Mouse (Mus musculus): ENCODE data around the gene Aqp8. TPM values are rescaled to one million over a fixed set of nuclear protein-coding genes. Genes with fewer than 3 reads are reported as not detected.

Aqp8 gene
- polyA plus RNA-seq, 1 experiment from 2014 or later = 0.31 TPM

DNA sequence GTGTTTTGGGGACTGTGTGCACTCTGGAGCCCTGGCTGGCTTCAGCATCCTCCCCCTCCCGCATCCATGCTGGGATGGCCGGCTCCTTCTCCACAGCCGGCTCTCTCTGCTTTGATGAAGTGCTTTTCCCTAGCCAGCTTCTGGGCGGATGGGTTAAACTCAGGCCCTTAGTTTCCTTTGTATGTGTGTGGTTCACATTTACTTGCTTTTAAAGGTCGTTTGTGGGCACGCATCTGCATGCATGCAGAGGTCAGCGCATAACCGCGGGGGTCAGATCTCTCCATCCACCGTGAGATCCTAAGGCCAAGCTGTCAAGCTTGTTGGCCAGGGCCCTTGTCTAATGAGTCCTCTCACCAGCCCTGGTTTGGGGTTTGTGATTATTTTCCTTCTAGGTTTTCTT, 12.4 kb upstream of the Aqp8 start:
- Histone ChIP-seq H3K4me2 (replicated peaks) (no peak overlapping the region), H3K27ac (replicated peaks) (no peak overlapping the region), H3K27me3 (no peaks in the 10 kb centered on the region), H3K4me1 (no peaks in the 10 kb centered on the region), H3K9ac (replicated peaks) (no peak overlapping the region), H3K9me3 (no peaks in the 10 kb centered on the region), H3K4me3 (no peak overlapping the region), H3K36me3 (no peaks in the 10 kb centered on the region)
- whole genome bisulfite sequencing = 70% methylated on average over 10 of the region's 10 CpGs
- no peak for ATAC-seq (ENCODE audit: low FRiP score, low read depth)

DNA sequence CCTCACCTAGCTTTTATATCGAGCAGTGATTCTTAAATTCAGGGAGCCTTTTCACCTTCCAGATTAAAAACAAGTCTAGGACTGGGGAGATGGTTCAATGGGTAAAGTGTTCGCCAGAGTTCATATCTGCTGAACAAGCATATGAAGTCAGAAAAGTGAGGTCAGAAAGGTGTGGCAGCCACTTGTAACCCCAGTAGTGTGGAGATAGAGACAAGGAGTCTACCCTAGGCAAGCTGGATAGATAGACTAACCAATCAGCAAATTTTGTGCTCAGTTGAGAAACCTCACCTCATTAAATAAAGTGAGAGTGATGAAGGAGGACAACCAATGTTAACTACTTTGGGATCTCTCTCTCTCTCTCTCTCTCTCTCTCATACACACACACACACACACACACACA, 11.6 kb upstream of the Aqp8 start:
- no peak for ATAC-seq (ENCODE audit: low FRiP score, low read depth)

DNA sequence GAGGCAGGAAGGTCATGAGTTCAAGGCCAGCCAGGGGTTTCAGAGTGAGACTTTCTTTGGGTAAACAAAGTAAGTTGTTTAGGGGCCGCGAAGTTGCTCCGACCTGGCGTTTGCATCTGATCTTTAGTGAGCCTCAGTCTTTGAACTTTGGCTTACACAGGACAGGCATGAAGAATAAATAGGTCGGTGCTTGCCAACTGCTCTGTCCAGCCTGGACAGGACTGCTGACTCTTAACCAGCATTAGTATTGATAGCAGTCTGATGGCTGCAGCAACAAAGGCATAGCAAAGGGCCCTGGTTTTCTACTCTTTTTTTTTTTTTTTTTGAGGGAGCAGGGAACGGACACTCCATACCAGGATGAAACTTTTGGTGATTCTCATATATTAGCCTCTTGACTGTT, 9.5 kb upstream of the Aqp8 start:
- Histone ChIP-seq H3K27me3 (no peaks in the 10 kb centered on the region), H3K4me3 (no peak overlapping the region), H3K36me3 (no peaks in the 10 kb centered on the region), H3K27ac (replicated peaks) (no peak overlapping the region), H3K9ac (replicated peaks) (no peak overlapping the region), H3K4me2 (replicated peaks) (no peak overlapping the region), H3K4me1 (no peaks in the 10 kb centered on the region), H3K9me3 (no peaks in the 10 kb centered on the region)
- ATAC-seq (ENCODE audit: low FRiP score, low read depth) = no peak
- 76% methylated on average over 6 of the region's 6 CpGs for WGBS

More for the DNA sequence above, 11.6 kb upstream of the Aqp8 start:
- H3K36me3 ChIP-seq = no peaks in the 10 kb centered on the region
- H3K9ac ChIP-seq (replicated peaks) = no peak overlapping the region
- H3K9me3 ChIP-seq = no peaks in the 10 kb centered on the region
- H3K4me3 ChIP-seq = no peak overlapping the region
- no peaks in the 10 kb centered on the region for H3K27me3 ChIP-seq
- no peak overlapping the region for H3K4me2 ChIP-seq (replicated peaks)
- H3K27ac ChIP-seq (replicated peaks) = no peak overlapping the region
- 86% methylated on average over 2 of the region's 2 CpGs for WGBS
- no peaks in the 10 kb centered on the region for H3K4me1 ChIP-seq

DNA sequence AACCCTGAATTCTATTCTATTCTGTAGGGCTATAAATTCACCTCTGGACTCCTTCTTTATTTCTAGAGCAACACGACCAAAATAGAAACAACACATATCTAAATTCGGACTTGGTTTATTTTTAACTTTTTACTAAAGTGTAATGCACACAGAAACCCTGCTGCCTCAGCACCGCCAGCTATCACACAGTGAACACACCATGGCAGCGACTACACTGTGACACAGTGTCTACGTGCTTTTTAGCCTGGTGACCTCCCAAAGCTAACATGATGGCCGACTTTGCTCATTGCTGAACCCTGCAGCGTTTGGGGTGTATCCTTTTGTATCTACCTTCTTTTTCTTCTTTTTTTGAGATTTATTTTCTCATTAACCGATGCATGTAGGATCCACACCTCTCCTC, 9.0 kb upstream of the Aqp8 start:
- no peak overlapping the region for H3K27ac ChIP-seq (replicated peaks)
- H3K4me3 ChIP-seq = no peak overlapping the region
- 86% methylated on average over 8 of the region's 8 CpGs for WGBS
- H3K9ac ChIP-seq (replicated peaks) = no peak overlapping the region
- no peaks in the 10 kb centered on the region for H3K27me3 ChIP-seq
- H3K4me1 ChIP-seq = no peaks in the 10 kb centered on the region
- no peaks in the 10 kb centered on the region for H3K36me3 ChIP-seq
- no peaks in the 10 kb centered on the region for H3K9me3 ChIP-seq
- no peak overlapping the region for H3K4me2 ChIP-seq (replicated peaks)
- no peak for ATAC-seq (ENCODE audit: low FRiP score, low read depth)

DNA sequence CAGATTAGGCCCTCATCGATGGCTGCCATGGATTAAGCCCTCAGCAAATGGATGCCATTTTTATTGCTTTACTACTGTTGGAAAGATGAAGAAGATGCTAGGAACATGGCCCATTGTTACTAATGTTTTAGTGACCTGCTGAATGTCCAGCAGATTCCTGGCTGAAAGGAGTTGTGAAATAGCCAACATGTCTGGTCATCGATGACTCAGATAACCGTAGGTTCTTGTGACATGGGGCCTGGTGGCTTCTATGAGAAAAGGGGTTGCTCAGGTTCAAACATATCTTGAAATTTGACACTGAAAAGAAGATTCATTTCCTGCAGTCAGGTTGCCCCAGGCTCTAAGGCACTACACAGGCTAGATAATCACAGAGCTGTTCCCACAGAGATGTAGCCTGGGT, 7.0 kb upstream of the Aqp8 start:
- Histone ChIP-seq H3K27ac (replicated peaks) (no peak overlapping the region), H3K4me2 (replicated peaks) (no peak overlapping the region), H3K36me3 (no peaks in the 10 kb centered on the region), H3K9me3 (no peaks in the 10 kb centered on the region), H3K4me1 (no peaks in the 10 kb centered on the region), H3K9ac (replicated peaks) (no peak overlapping the region), H3K27me3 (no peaks in the 10 kb centered on the region), H3K4me3 (no peak overlapping the region)
- no peak for ATAC-seq (ENCODE audit: low FRiP score, low read depth)
- 96% methylated on average over 3 of the region's 3 CpGs for WGBS

DNA sequence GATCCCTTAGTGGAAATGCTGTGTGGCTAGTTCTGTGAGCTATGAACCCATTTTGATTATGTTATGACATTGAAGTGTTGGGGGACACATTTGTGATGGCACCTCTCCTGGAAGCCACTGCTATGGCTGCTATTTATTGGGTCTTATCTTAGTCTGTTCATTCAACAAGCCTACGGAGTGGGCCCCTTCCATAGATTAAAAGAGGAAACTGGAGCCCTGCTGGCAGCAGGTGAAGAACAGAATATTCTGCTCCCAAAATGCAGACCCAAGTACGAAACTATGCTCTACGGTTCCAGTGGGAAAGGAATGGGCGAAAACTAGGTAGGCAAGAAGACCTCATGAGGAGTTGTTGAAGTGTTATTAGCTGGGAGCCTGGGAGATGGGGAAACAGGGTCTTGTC, 3.8 kb upstream of the Aqp8 start:
- no peak overlapping the region for H3K27ac ChIP-seq (replicated peaks)
- H3K27me3 ChIP-seq = no peaks in the 10 kb centered on the region
- ATAC-seq (ENCODE audit: low FRiP score, low read depth) = no peak
- H3K4me3 ChIP-seq = no peak overlapping the region
- no peaks in the 10 kb centered on the region for H3K4me1 ChIP-seq
- H3K36me3 ChIP-seq = no peaks in the 10 kb centered on the region
- H3K9me3 ChIP-seq = no peaks in the 10 kb centered on the region
- 92% methylated on average over 4 of the region's 4 CpGs for WGBS
- H3K4me2 ChIP-seq (replicated peaks) = no peak overlapping the region
- H3K9ac ChIP-seq (replicated peaks) = no peak overlapping the region

DNA sequence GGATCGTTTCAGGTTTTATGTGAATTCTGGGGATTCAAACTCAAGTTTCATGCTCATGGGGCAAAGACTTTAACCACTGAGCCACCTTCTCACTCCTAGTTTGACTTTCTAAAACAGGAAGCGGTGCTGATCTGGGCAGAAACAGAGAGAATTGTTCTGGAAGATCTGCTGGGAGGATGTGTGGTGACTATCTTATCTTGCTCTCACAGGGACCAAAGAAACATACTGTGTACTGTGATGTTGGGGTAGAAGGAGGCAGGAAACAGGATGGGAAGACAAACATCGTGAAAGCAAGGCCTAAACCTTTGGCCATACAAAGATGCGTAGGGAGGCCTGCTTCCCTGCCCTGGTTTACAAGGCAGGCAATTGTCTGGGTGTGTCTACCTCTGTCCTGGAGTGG, 2.8 kb upstream of the Aqp8 start:
- no peaks in the 10 kb centered on the region for H3K9me3 ChIP-seq
- no peak overlapping the region for H3K4me2 ChIP-seq (replicated peaks)
- no peak overlapping the region for H3K27ac ChIP-seq (replicated peaks)
- 83% methylated on average over 4 of the region's 4 CpGs for WGBS
- no peak overlapping the region for H3K4me3 ChIP-seq
- ATAC-seq (ENCODE audit: low FRiP score, low read depth) = no peak
- no peaks in the 10 kb centered on the region for H3K4me1 ChIP-seq
- no peaks in the 10 kb centered on the region for H3K36me3 ChIP-seq
- H3K9ac ChIP-seq (replicated peaks) = no peak overlapping the region
- no peaks in the 10 kb centered on the region for H3K27me3 ChIP-seq

DNA sequence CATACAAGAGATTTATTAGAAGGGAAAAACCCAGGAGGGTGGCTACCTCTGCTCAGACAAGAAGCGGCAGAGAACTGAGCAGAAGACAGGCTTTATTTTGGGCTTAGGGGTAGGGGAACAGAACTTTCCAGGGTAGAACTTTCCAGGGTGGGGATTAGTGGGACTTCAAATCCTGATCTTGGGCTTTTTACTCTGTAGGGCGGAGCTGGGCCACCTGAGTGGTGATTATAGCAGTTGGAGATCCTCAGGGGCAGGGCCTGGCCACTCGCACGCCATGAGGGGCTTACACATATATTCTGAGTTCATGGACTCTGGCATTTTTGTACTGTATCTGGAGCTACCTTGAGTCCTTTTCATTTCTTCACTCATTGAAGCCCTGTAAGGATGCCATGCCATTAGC, 775 bp upstream of the Aqp8 start:
- Histone ChIP-seq H3K4me3 (no peak overlapping the region), H3K27ac (replicated peaks) (no peak overlapping the region), H3K9ac (replicated peaks) (no peak overlapping the region), H3K36me3 (no peaks in the 10 kb centered on the region), H3K9me3 (no peaks in the 10 kb centered on the region), H3K27me3 (no peaks in the 10 kb centered on the region), H3K4me2 (replicated peaks) (no peak overlapping the region), H3K4me1 (no peaks in the 10 kb centered on the region)
- WGBS = 84% methylated on average over 4 of the region's 4 CpGs
- no peak for ATAC-seq (ENCODE audit: low FRiP score, low read depth)

DNA sequence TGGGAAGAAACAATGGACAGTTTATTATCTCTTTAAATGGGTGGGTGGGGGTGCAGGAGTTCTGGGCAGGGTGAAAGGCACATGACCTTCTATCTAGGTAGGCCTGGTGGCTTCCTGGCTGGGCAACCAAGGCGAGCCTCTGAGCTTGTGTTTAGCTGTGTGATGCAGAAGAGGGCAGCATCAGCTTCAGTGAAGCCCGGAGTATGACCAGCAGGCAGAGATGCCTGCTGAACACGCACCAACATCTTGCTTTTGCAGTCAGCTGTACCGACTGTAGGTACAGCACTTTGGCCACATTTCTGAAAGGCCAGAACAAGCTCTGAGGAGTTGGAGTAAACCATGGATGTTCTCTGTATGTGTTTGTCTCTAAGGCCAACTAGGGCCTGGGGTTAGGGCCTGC, 1.5 kb downstream of the Aqp8 start:
- no peak overlapping the region for H3K4me3 ChIP-seq
- H3K27me3 ChIP-seq = no peaks in the 10 kb centered on the region
- ATAC-seq (ENCODE audit: low FRiP score, low read depth) = no peak
- H3K4me2 ChIP-seq (replicated peaks) = no peak overlapping the region
- H3K27ac ChIP-seq (replicated peaks) = no peak overlapping the region
- H3K9ac ChIP-seq (replicated peaks) = no peak overlapping the region
- no peaks in the 10 kb centered on the region for H3K9me3 ChIP-seq
- 78% methylated on average over 4 of the region's 4 CpGs for WGBS
- H3K4me1 ChIP-seq = no peaks in the 10 kb centered on the region
- no peaks in the 10 kb centered on the region for H3K36me3 ChIP-seq

DNA sequence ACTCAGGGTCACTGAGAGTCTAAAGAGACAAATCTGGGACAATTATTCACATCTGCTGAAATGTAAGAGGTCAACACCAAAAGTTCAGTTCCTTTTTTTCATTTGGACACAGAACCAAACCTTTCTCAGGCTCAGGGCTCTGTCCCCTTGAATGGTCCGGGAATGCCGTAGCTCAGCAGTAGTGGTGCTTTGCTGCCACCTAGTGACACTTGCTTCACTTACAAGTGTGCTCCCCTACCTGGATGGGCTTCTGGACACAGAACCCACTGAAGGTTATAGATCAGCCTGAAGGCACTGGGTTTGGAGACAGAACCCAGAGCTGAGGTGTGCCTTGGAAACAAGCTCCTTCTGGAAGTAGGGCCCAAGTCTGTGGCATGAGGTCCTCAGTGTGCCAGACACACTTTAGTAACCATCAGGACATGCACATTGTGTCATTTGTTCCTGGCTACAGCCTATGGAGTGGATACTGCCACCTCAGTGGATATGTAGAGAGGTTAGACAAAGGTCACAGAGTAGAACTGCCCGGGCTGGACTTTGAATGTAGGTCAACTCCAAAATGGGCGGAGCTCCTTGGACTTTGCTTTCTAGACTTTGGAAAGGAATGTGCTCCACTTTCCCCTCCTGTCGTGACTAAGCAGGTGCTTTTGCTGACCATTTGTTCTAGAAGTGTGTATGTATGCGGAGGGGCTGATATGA, 3.7 kb downstream of the Aqp8 start:
- no peaks in the 10 kb centered on the region for H3K4me1 ChIP-seq

DNA sequence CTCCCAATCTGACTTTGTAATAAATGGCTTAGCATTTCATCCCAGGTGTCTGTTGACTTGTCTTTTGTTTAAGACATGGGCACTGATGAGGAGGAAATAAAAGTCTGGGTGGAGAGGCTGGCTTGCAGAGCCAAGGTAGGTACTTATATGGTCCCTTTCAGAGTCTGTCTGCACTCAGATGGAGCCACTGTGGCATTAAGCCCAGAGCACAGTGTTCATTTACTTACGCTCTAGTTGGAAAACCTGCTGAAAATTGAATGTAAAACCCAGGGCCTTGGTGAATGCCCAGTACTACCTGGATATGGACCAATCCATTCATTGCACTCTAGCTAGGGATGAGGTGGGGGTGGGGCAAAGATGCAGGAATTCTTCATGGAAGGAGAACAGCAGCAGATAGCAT, 5.9 kb downstream of the Aqp8 start:
- 89% methylated on average over 1 of the region's 1 CpGs for WGBS

More for the DNA sequence above, 3.7 kb downstream of the Aqp8 start:
- no peaks in the 10 kb centered on the region for H3K36me3 ChIP-seq
- no peaks in the 10 kb centered on the region for H3K9me3 ChIP-seq
- no peak overlapping the region for H3K4me3 ChIP-seq
- ATAC-seq (ENCODE audit: low FRiP score, low read depth) = peak; percentile 60; the same call in 1 of the 2 replicates
- no peaks in the 10 kb centered on the region for H3K27me3 ChIP-seq
- WGBS = 34% methylated on average over 6 of the region's 6 CpGs
- H3K9ac ChIP-seq (replicated peaks) = no peak overlapping the region
- H3K27ac ChIP-seq (replicated peaks) = no peak overlapping the region
- no peak overlapping the region for H3K4me2 ChIP-seq (replicated peaks)

DNA sequence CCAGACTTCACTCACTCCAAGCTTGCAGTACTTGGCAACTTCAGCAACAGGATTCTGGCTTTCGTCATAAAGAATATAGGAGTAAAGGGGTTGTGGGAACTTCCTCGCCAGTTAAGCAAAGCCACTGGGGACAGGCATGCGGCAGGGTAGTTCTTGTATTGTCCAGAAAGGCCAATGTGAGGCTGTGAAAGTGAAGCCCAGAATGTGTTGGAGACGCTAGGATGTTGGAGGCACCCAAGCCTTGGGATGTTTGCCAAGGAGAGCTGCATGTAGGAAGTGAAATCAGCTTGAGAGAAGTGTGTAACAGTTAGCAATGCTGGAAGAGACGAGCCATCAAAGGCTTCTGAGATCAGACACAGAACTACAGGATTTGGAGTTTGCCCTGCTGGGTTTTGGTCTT, 25.6 kb downstream of the Aqp8 start:
- ATAC-seq (ENCODE audit: low FRiP score, low read depth) = no peak
- Histone ChIP-seq H3K9me3 (no peaks in the 10 kb centered on the region), H3K9ac (replicated peaks) (no peak overlapping the region), H3K36me3 (peaks cover 34% of the 10 kb centered on the region), H3K27me3 (no peaks in the 10 kb centered on the region), H3K4me1 (no peaks in the 10 kb centered on the region), H3K4me2 (replicated peaks) (no peak overlapping the region), H3K4me3 (no peak overlapping the region), H3K27ac (replicated peaks) (no peak overlapping the region)
- WGBS = 86% methylated on average over 5 of the region's 5 CpGs

More for the DNA sequence above, 5.9 kb downstream of the Aqp8 start:
- H3K4me2 ChIP-seq (replicated peaks) = no peak overlapping the region
- no peaks in the 10 kb centered on the region for H3K27me3 ChIP-seq
- no peak for ATAC-seq (ENCODE audit: low FRiP score, low read depth)
- H3K9me3 ChIP-seq = no peaks in the 10 kb centered on the region
- no peak overlapping the region for H3K9ac ChIP-seq (replicated peaks)
- no peak overlapping the region for H3K4me3 ChIP-seq
- no peak overlapping the region for H3K27ac ChIP-seq (replicated peaks)
- H3K4me1 ChIP-seq = no peaks in the 10 kb centered on the region
- H3K36me3 ChIP-seq = no peaks in the 10 kb centered on the region
